Mouse (Mus musculus) testis, adult 2 months (tissue): Measurements from ENCODE around the gene Krt14. TPM values are rescaled to one million over a fixed set of nuclear protein-coding genes. Genes with fewer than 3 reads are reported as not detected.

Experiments
- H3K27ac ChIP-seq: fragments of 200-500 bp; 2 replicates; pipeline ENCODE4 v1.5.1; 2012; ENCODE audit warnings: low read depth, low read length; ENCODE audit not compliant: control insufficient read depth, insufficient read depth
- H3K27me3 ChIP-seq: fragments of 200-500 bp; 2 replicates; pipeline ENCODE4 v1.6.1; 2012; ENCODE audit warnings: mild to moderate bottlenecking, low read length, moderate library complexity; ENCODE audit not compliant: control insufficient read depth, insufficient read depth
- H3K36me3 ChIP-seq: fragments of 200-500 bp; 2 replicates; pipeline ENCODE4 v1.6.1; 2012; ENCODE audit warnings: mild to moderate bottlenecking, low read length; ENCODE audit not compliant: control insufficient read depth, insufficient read depth
- H3K4me1 ChIP-seq: fragments of 200-500 bp; 2 replicates; pipeline ENCODE4 v1.6.1; 2012; ENCODE audit warnings: low read length; ENCODE audit not compliant: control insufficient read depth, insufficient read depth
- H3K4me3 ChIP-seq: fragments of 200-500 bp; 2 replicates; pipeline ENCODE4 v1.5.1; 2012; ENCODE audit warnings: low read depth, mild to moderate bottlenecking, low read length, moderate library complexity, mixed read lengths; ENCODE audit not compliant: control insufficient read depth
- CTCF ChIP-seq: fragments of 200-500 bp; IDR thresholded peaks from 2 replicates; pipeline ENCODE4 v1.5.1; 2012; ENCODE audit warnings: low read depth, mild to moderate bottlenecking, inconsistent platforms, low read length, moderate library complexity; ENCODE audit not compliant: control insufficient read depth, insufficient read depth, insufficient replicate concordance
- POLR2A ChIP-seq: fragments of 200-500 bp; IDR thresholded peaks from 2 replicates; pipeline ENCODE4 v1.6.1; 2012; ENCODE audit warnings: low read depth, mild to moderate bottlenecking, inconsistent platforms, low read length, moderate library complexity; ENCODE audit not compliant: control insufficient read depth
- polyA plus RNA-seq: library from polyadenylated mRNA; depleted of rRNA; stranded (reverse); fragments of >200 nt; gene quantifications from 2 replicates; pipeline ENCODE4 v1.2.3, GENCODE M21; 2012

Gene Krt14
- polyA plus RNA-seq, 1 experiment: not detected

DNA sequence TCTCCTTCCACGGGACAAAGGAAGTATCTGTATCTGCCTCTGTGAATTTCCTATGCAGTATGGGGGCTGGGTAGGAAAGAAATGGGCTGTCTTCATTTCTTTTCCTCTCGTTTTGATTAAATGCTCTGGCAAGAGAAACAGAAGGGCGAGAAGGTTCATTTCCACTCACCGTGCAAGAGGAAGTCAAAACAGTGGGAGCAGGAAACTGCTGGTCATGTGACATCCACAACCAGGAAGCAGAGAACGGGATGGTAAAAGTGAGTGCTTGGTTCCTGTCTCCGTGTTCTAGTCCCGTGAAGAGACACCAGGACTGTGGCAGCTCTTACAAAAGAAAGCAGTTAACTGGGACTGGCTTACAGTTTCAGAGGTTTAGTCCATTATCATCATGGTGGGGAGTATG is 25.6 kb downstream of the Krt14 start:
- H3K36me3 ChIP-seq: no peaks in the 10 kb centered on the region
- H3K4me3 ChIP-seq: no peak overlapping the region
- TF ChIP-seq CTCF (no peak), POLR2A (no peak)
- H3K27ac ChIP-seq: no peak overlapping the region
- no peaks in the 10 kb centered on the region for H3K4me1 ChIP-seq
- H3K27me3 ChIP-seq: no peaks in the 10 kb centered on the region

- Histone ChIP-seq H3K27ac (no peak overlapping the region), H3K27me3 (no peaks in the 10 kb centered on the region), H3K4me1 (no peaks in the 10 kb centered on the region), H3K4me3 (no peak overlapping the region), H3K36me3 (no peaks in the 10 kb centered on the region)
- TF ChIP-seq POLR2A (no peak), CTCF (no peak)
Measured at GRCm38 (mm10) chr11:100179260-100179659, 28.1 kb downstream of the Krt14 start.

DNA sequence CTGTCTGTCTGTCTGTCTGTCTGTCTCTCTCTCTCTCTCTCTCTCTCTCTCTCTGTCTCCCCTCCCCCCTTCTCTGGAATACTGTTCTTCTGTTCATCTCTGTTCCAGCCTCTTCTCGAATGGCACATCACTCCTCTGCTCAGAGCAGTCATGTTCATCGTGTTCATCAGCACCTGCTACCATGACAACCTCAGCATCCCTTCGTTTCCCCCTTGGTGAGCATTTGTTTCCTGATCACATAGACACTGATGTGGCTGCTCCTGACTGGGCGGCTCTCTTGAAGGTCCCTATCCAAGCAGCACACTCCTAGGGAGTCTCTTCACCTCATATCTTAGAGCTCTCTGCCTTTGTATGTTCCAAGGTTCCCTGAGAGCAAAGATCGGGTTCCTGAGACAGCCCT is 29.0 kb downstream of the Krt14 start:
- no peaks in the 10 kb centered on the region for H3K27me3 ChIP-seq
- TF ChIP-seq CTCF (no peak), POLR2A (no peak)
- no peaks in the 10 kb centered on the region for H3K36me3 ChIP-seq
- no peak overlapping the region for H3K27ac ChIP-seq
- no peaks in the 10 kb centered on the region for H3K4me1 ChIP-seq
- no peak overlapping the region for H3K4me3 ChIP-seq

DNA sequence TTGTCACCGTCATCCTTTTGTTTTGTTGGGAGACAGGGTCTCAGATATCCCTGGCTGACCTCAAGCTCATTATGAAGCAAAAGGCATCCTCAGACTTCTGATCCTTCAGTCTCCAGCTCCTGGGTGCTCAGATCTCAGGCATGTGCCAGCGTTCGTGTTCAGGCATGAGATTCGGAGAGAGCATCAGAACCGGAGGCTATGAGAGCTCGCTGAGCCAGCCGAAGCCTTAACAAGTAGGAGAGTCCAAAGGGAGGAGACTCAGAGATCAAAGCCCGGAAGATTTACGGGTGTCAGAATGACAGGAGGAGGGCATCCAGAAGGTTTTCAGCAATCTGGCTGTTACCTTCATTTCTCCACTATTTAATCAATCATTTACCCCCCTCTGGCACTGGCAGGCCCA is 30.6 kb downstream of the Krt14 start:
- TF ChIP-seq CTCF (no peak), POLR2A (no peak)
- H3K4me1 ChIP-seq: no peaks in the 10 kb centered on the region
- H3K4me3 ChIP-seq: no peak overlapping the region
- H3K27me3 ChIP-seq: no peaks in the 10 kb centered on the region
- H3K36me3 ChIP-seq: no peaks in the 10 kb centered on the region
- H3K27ac ChIP-seq: no peak overlapping the region

- Histone ChIP-seq H3K4me3 (no peak overlapping the region), H3K36me3 (no peaks in the 10 kb centered on the region), H3K4me1 (no peaks in the 10 kb centered on the region), H3K27me3 (no peaks in the 10 kb centered on the region), H3K27ac (no peak overlapping the region)
- peak; percentile 96; the same call in 1 of the 2 replicates for TF ChIP-seq CTCF
- TF ChIP-seq POLR2A: no peak
Measured at GRCm38 (mm10) chr11:100168765-100169762, 38.3 kb downstream of the Krt14 start.

GRCm38 (mm10) chr11:100168071-100168470 is 39.3 kb downstream of the Krt14 start:
- Histone ChIP-seq H3K27ac (no peak overlapping the region), H3K4me1 (no peaks in the 10 kb centered on the region), H3K27me3 (no peaks in the 10 kb centered on the region)

DNA sequence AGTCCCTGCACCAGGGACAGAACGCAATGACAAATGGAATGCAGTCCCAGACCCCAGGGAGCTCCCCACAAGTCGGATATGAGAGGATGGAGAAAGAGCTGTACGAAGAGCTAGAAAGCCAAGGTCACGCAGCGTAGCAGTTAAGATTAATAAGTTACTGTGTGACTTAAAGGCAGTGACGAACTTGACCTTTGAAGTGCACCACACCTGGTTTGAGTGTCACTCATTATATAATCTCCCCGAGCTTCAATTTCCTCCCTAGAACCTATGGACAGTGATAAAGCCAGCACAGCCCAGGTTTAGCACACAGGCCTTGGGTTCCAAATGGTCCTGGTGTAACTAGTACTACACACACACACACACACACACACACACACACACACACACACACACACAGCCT is 43.0 kb downstream of the Krt14 start:
- TF ChIP-seq POLR2A (no peak), CTCF (no peak)
- no peaks in the 10 kb centered on the region for H3K27me3 ChIP-seq
- no peak overlapping the region for H3K27ac ChIP-seq
- no peak overlapping the region for H3K4me3 ChIP-seq
- H3K36me3 ChIP-seq: no peaks in the 10 kb centered on the region
- no peaks in the 10 kb centered on the region for H3K4me1 ChIP-seq

More at GRCm38 (mm10) chr11:100168071-100168470, 39.3 kb downstream of the Krt14 start:
- no peak overlapping the region for H3K4me3 ChIP-seq
- H3K36me3 ChIP-seq: no peaks in the 10 kb centered on the region
- no peak for TF ChIP-seq POLR2A
- TF ChIP-seq CTCF: no peak
